In the genomic region with DNA sequence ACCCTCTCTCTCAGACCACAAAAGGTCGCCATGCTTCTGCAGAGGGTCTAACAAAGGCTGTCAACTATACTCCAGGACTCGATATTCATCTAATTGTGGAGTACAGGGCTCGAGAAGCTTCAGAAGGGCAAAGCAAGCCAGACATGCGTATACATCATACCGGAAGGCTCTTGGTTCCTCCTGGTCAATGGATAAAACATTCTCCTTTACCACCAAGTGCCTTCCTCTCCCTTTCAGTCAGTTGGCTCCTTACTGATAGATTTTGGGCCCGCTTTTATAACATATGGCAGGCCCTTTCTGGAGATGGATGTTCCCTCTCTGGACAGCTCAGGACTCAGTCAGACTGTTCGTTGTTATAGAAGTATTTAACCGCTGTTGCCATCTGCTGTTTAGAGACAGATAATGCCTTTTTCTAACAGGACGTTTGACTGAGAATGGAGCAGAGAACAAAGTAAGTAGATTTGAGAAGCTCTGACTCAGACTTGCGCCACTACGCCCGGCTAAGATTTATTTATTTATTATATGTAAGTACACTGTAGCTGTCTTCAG, we compare ENCODE assay signal across 7 mouse cellular contexts. TPM values are rescaled to one million over a fixed set of nuclear protein-coding genes. Genes with fewer than 3 reads are reported as not detected.
DNase-seq lines count a peak whose midpoint lies in the region; ATAC-seq and TF ChIP-seq lines count a peak whose summit lies in the region.
"Not testable (repeated sequence)": the region's sequence is repeated elsewhere in the genome, so short reads cannot be mapped to it uniquely, and the experiment has no call there.

A gene (minus strand): TSS at position 308 of the 549 bp plus-strand sequence.

- peak within 1 kb of the TSS; percentile 34 for H3K4me3 ChIP-seq in hindbrain, embryonic 16.5 days (ENCODE audit: low read length)
- H3K4me3 ChIP-seq in lung, postnatal 0 days (ENCODE audit: low read depth, low read length): peak within 1 kb of the TSS; percentile 29
- peak within 1 kb of the TSS; percentile 39 for H3K4me3 ChIP-seq in olfactory bulb, adult 2 months (ENCODE audit: insufficient read depth, low read depth, low read length)

- H3K4me1 ChIP-seq in hindbrain, embryonic 16.5 days (ENCODE audit: control insufficient read depth, insufficient read depth, low read depth, low read length); lung, postnatal 0 days (ENCODE audit: insufficient read depth, low read depth, low read length); olfactory bulb, adult 2 months (ENCODE audit: control insufficient read depth, insufficient read depth, low read length): not testable (repeated sequence)

- peak within 1 kb of the TSS; percentile 76 for H3K27ac ChIP-seq in hindbrain, embryonic 16.5 days (ENCODE audit: low read depth, low read length)
- not testable (repeated sequence) for H3K27ac ChIP-seq in lung, postnatal 0 days (ENCODE audit: low read length); olfactory bulb, adult 2 months (ENCODE audit: insufficient read depth, low read depth, low read length)

- peak; percentile 74 for ATAC-seq in hindbrain, embryonic 16.5 days
- ATAC-seq in lung, postnatal 0 days: peak; percentile 78

- H3K9ac ChIP-seq in hindbrain, embryonic 16.5 days (ENCODE audit: low read depth, low read length): peak within 1 kb of the TSS; percentile 53; the same call in 1 of the 2 replicates
- not testable (repeated sequence) for H3K9ac ChIP-seq in lung, postnatal 0 days (replicated peaks; ENCODE audit: low read depth)

- intact Hi-C loops in gastrocnemius, postnatal 14 days (cut with DNase I; ENCODE audit: low total_unique reads): not testable (repeated sequence)

- H3K36me3 ChIP-seq in hindbrain, embryonic 16.5 days (ENCODE audit: control insufficient read depth, insufficient read depth, low read length); lung, postnatal 0 days (ENCODE audit: insufficient read depth, low read length): not testable (repeated sequence)

- TF ChIP-seq CTCF in lung, postnatal 0 days (IDR thresholded peaks at IDR 0.05): peak; percentile 32
- TF ChIP-seq CTCF in olfactory bulb, adult 2 months (IDR thresholded peaks at IDR 0.05; ENCODE audit: insufficient read depth, low read depth, low read length): not testable (repeated sequence)

- peak in 1 of 2 experiments; percentile 36 for DNase-seq in adrenal gland, adult 18-20 months (ENCODE audit: low spot score in 2 of 2)
- DNase-seq in embryo, embryonic 11 days: peak; percentile 4
- DNase-seq in gastrocnemius, postnatal 14 days: not testable (repeated sequence)
- DNase-seq in layer of hippocampus, postnatal 25 days (ENCODE audit: extremely low spot score in 1 of 2, low spot score in 1 of 2): peak in 1 of 2 experiments; percentile 41
- DNase-seq in lung, postnatal 0 days (ENCODE audit: low spot score): peak; percentile 87

- H3K27me3 ChIP-seq in hindbrain, embryonic 16.5 days (replicated peaks; ENCODE audit: control insufficient read depth, insufficient read depth, low read length); lung, postnatal 0 days (replicated peaks; ENCODE audit: insufficient read depth, low read length): not testable (repeated sequence)

- peak within 1 kb of the TSS; percentile 55 for H3K4me2 ChIP-seq in hindbrain, embryonic 16.5 days (ENCODE audit: low read length)
- peak within 1 kb of the TSS; percentile 48 for H3K4me2 ChIP-seq in lung, postnatal 0 days (replicated peaks; ENCODE audit: low read depth, low read length)

- WGBS in hindbrain, embryonic 16.5 days: 20% methylated on average over 10 of the region's 12 CpGs
- WGBS in lung, postnatal 0 days: 8% methylated on average over 11 of the region's 12 CpGs
- 6% methylated on average over 11 of the region's 12 CpGs for WGBS in olfactory bulb, adult 2 months

- not testable (repeated sequence) for H3K9me3 ChIP-seq in hindbrain, embryonic 16.5 days (ENCODE audit: control insufficient read depth, low read length); lung, postnatal 0 days (ENCODE audit: low read length)

- TF ChIP-seq EP300 in lung, postnatal 0 days (IDR thresholded peaks at IDR 0.05): not testable (repeated sequence)

- not testable (repeated sequence) for TF ChIP-seq POLR2A in olfactory bulb, adult 2 months (IDR thresholded peaks at IDR 0.05; ENCODE audit: insufficient read depth, low read depth, low read length)

RNA-seq across cellular contexts. Expression of the gene that starts here (rescaled TPM):
- total RNA-seq in adrenal gland, adult 18-20 months (2021): 10 to 100 TPM; 33.6 to 38.1 TPM
- 10 to 100 TPM; 10.6 to 11.6 TPM for total RNA-seq in gastrocnemius, postnatal 14 days (2021)
- 36.8 TPM in 2 replicates for polyA plus RNA-seq in hindbrain, embryonic 16.5 days (2015; fragmentation: Nextera tagmentation; extraction: Ambion mirVana)
- total RNA-seq in layer of hippocampus, postnatal 25 days (2021): 10 to 100 TPM; 24.4 to 30.7 TPM
- 52.5 and 58.2 TPM in 2 replicates for polyA plus RNA-seq in lung, postnatal 0 days (2015; fragmentation: Nextera tagmentation; extraction: Ambion mirVana)
- not detected in 2 replicates for polyA plus RNA-seq in olfactory bulb, adult 2 months (2012; ENCODE audit: insufficient read depth, insufficient read length, low replicate concordance, missing spikeins)

Comparison
In these comparisons a context has a peak if more than half of its experiments do, and no peak if none do; other contexts are left out.
1. RNA of the gene that starts here (polyA plus RNA-seq): 52.5 to 58.2 TPM in lung, postnatal 0 days and 36.8 TPM in hindbrain, embryonic 16.5 days; not detected in olfactory bulb, adult 2 months; every median in the first group is over 10 times any median in the second.
2. Peak in every context shown above with its lines, with median percentiles within 50 percentile points of each other: H3K4me3 ChIP-seq.